Comparison of ENCODE assay signal across 8 mouse cellular contexts in genomic region chr7:127278311-127278710, GRCm38 (mm10). TPM values are rescaled to one million over a fixed set of nuclear protein-coding genes. Genes with fewer than 3 reads are reported as not detected.
DNase-seq lines count a peak whose midpoint lies in the region; ATAC-seq lines count a peak whose summit lies in the region.

No protein-coding gene starts in this region.

- no peaks in the 10 kb centered on the region for H3K9me3 ChIP-seq in heart, embryonic 10.5 days
- no peaks in the 10 kb centered on the region for H3K9me3 ChIP-seq in kidney, embryonic 15.5 days (replicated peaks)

- no peak overlapping the region for H3K4me3 ChIP-seq in heart, embryonic 10.5 days
- H3K4me3 ChIP-seq in kidney, embryonic 15.5 days (replicated peaks): no peak overlapping the region

- no peak overlapping the region for H3K4me2 ChIP-seq in kidney, embryonic 15.5 days

- DNase-seq in heart, embryonic 10.5 days (ENCODE audit: low spot score): no peak
- no peak for DNase-seq in heart, postnatal 25 days (ENCODE audit: low spot score)
- DNase-seq in c-Kit-positive CD71-positive TER-119-positive erythroid progenitor cells, embryonic 14.5 days (ENCODE audit: low spot score): peak; percentile 42
- peak; percentile 78 to 82 for DNase-seq in thymus, postnatal 36 days
- no peak for DNase-seq in frontal cortex, postnatal 36 days (ENCODE audit: low spot score in 2 of 2)

- peaks cover 23% of the 10 kb centered on the region for H3K4me1 ChIP-seq in heart, embryonic 10.5 days
- peaks cover 38% of the 10 kb centered on the region for H3K4me1 ChIP-seq in kidney, embryonic 15.5 days

- H3K36me3 ChIP-seq in heart, embryonic 10.5 days: no peaks in the 10 kb centered on the region
- H3K36me3 ChIP-seq in kidney, embryonic 15.5 days: no peaks in the 10 kb centered on the region

- no peak overlapping the region for H3K9ac ChIP-seq in kidney, embryonic 15.5 days

- intact Hi-C loops in heart, postnatal 25 days (cut with DNase I): no loop called here

- no peaks in the 10 kb centered on the region for H3K27me3 ChIP-seq in heart, embryonic 10.5 days (ENCODE audit: insufficient read depth, poor library complexity, severe bottlenecking)
- H3K27me3 ChIP-seq in kidney, embryonic 15.5 days: no peaks in the 10 kb centered on the region

- 24% methylated on average over 8 of the region's 8 CpGs for WGBS in heart, embryonic 10.5 days
- WGBS in kidney, embryonic 15.5 days: 18% methylated on average over 8 of the region's 8 CpGs

- peak overlapping the region; percentile 31; the same call in 1 of the 2 replicates for H3K27ac ChIP-seq in heart, embryonic 10.5 days
- peak overlapping the region; percentile 85 for H3K27ac ChIP-seq in kidney, embryonic 15.5 days

- ATAC-seq in CD4-positive, CD25-positive, alpha-beta regulatory T cell, adult 4 months: peak; percentile 58
- peak; percentile 35; the same call in 1 of the 2 replicates for ATAC-seq in kidney, embryonic 15.5 days (replicated peaks; ENCODE audit: low FRiP score)
- ATAC-seq in megakaryocyte, adult 5-6 weeks (ENCODE audit: poor library complexity, severe bottlenecking): peak; percentile 59

RNA-seq across cellular contexts. Expression of gene Sephs2, which starts 4.5 kb away (rescaled TPM):
- polyA plus RNA-seq in heart, embryonic 10.5 days (2016; fragmentation: Nextera tagmentation; extraction: Ambion mirVana): 79.9 and 88.3 TPM in 2 replicates
- 10 to 100 TPM; 27.8 to 30.0 TPM for total RNA-seq in heart, postnatal 25 days (2021)
- polyA plus RNA-seq in CD4-positive, CD25-positive, alpha-beta regulatory T cell, adult 4 months (2017; shearing (Covaris generic)): 10 to 100 TPM; 17.3 to 23.4 TPM
- 112 and 113 TPM in 2 replicates for polyA plus RNA-seq in kidney, embryonic 15.5 days (2015; fragmentation: Nextera tagmentation; extraction: Ambion mirVana)
- 55.5 and 61.6 TPM in 2 replicates for total RNA-seq in megakaryocyte, adult 5-6 weeks (2015)
- 130 and 138 TPM in 2 replicates for total RNA-seq in megakaryocyte, adult 5-6 weeks (2017)

RNA-seq across cellular contexts. Expression of gene Itgal, which starts 17.7 kb away (rescaled TPM):
- 0.72 and 0.92 TPM in 2 replicates for polyA plus RNA-seq in heart, embryonic 10.5 days (2016; fragmentation: Nextera tagmentation; extraction: Ambion mirVana)
- total RNA-seq in heart, postnatal 25 days (2021): 1 to 10 TPM; 1.2 to 2.0 TPM
- 100 to 1,000 TPM; 169 to 297 TPM for polyA plus RNA-seq in CD4-positive, CD25-positive, alpha-beta regulatory T cell, adult 4 months (2017; shearing (Covaris generic))
- polyA plus RNA-seq in kidney, embryonic 15.5 days (2015; fragmentation: Nextera tagmentation; extraction: Ambion mirVana): 0.82 and 1.2 TPM in 2 replicates
- total RNA-seq in megakaryocyte, adult 5-6 weeks (2015): 117 and 130 TPM in 2 replicates
- total RNA-seq in megakaryocyte, adult 5-6 weeks (2017): 59.4 and 72.4 TPM in 2 replicates

RNA-seq across cellular contexts. Expression of gene Dctpp1, which starts 17.8 kb away (rescaled TPM):
- 222 and 262 TPM in 2 replicates for polyA plus RNA-seq in heart, embryonic 10.5 days (2016; fragmentation: Nextera tagmentation; extraction: Ambion mirVana)
- total RNA-seq in heart, postnatal 25 days (2021): 10 to 100 TPM; 46.7 to 47.5 TPM
- 10 to 100 TPM; 39.7 to 50.1 TPM for polyA plus RNA-seq in CD4-positive, CD25-positive, alpha-beta regulatory T cell, adult 4 months (2017; shearing (Covaris generic))
- 224 and 226 TPM in 2 replicates for polyA plus RNA-seq in kidney, embryonic 15.5 days (2015; fragmentation: Nextera tagmentation; extraction: Ambion mirVana)
- 32.1 and 45.3 TPM in 2 replicates for total RNA-seq in megakaryocyte, adult 5-6 weeks (2015)
- total RNA-seq in megakaryocyte, adult 5-6 weeks (2017): 23.3 and 31.0 TPM in 2 replicates

RNA-seq across cellular contexts. Expression of gene Zfp771, which starts 34.2 kb away (rescaled TPM):
- polyA plus RNA-seq in heart, embryonic 10.5 days (2016; fragmentation: Nextera tagmentation; extraction: Ambion mirVana): 41.3 and 44.6 TPM in 2 replicates
- total RNA-seq in heart, postnatal 25 days (2021): 10 to 100 TPM; 17.1 to 20.9 TPM
- polyA plus RNA-seq in CD4-positive, CD25-positive, alpha-beta regulatory T cell, adult 4 months (2017; shearing (Covaris generic)): 1 to 10 TPM; 1.3 to 1.6 TPM
- polyA plus RNA-seq in kidney, embryonic 15.5 days (2015; fragmentation: Nextera tagmentation; extraction: Ambion mirVana): 59.3 and 62.3 TPM in 2 replicates
- 0.96 and 1.8 TPM in 2 replicates for total RNA-seq in megakaryocyte, adult 5-6 weeks (2015)
- total RNA-seq in megakaryocyte, adult 5-6 weeks (2017): 0.28 and 0.73 TPM in 2 replicates

RNA-seq across cellular contexts. Expression of gene Sept1, which starts 45.4 kb away (rescaled TPM):
- 21.2 and 25.4 TPM in 2 replicates for polyA plus RNA-seq in heart, embryonic 10.5 days (2016; fragmentation: Nextera tagmentation; extraction: Ambion mirVana)
- total RNA-seq in heart, postnatal 25 days (2021): 1 to 10 TPM; 3.2 to 6.7 TPM
- polyA plus RNA-seq in CD4-positive, CD25-positive, alpha-beta regulatory T cell, adult 4 months (2017; shearing (Covaris generic)): 100 to 1,000 TPM; 819 to 912 TPM
- polyA plus RNA-seq in kidney, embryonic 15.5 days (2015; fragmentation: Nextera tagmentation; extraction: Ambion mirVana): 21.3 and 21.7 TPM in 2 replicates
- 36.2 and 36.8 TPM in 2 replicates for total RNA-seq in megakaryocyte, adult 5-6 weeks (2015)
- total RNA-seq in megakaryocyte, adult 5-6 weeks (2017): 31.2 and 42.7 TPM in 2 replicates

Comparison
In these comparisons a context has a peak if more than half of its experiments do, and no peak if none do; other contexts are left out.
1. DNase-seq: peak in c-Kit-positive CD71-positive TER-119-positive erythroid progenitor cells, embryonic 14.5 days (single experiment) and thymus, postnatal 36 days (2 of 2); none in heart, embryonic 10.5 days (single experiment), heart, postnatal 25 days (single experiment) and frontal cortex, postnatal 36 days (0 of 2).
2. RNA of gene Itgal, which starts 17.7 kb away (polyA plus RNA-seq): 169 to 297 TPM in CD4-positive, CD25-positive, alpha-beta regulatory T cell, adult 4 months; 0.82 to 1.2 TPM in kidney, embryonic 15.5 days and 0.72 to 0.92 TPM in heart, embryonic 10.5 days; every median in the first group is over 10 times any median in the second.
3. Peak in every context shown above with its lines, with median percentiles within 50 percentile points of each other: ATAC-seq.